Mouse (Mus musculus): ENCODE results near the gene Noc4l. TPM values are rescaled to one million over a fixed set of nuclear protein-coding genes. Genes with fewer than 3 reads are reported as not detected.

Noc4l gene
- polyA plus RNA-seq (2017; shearing (Covaris generic)) = 10 to 100 TPM; 72.2 to 91.8 TPM

GRCm38 (mm10) chr5:110652719-110653648 lies at the start of gene Noc4l, which contains the start of gene Ddx51:
Noc4l (minus strand) TSS chr5:110653417.
Ddx51 (plus strand) TSS chr5:110653451.

Other genes with a start within 250 kb of the Noc4l start
- 10 to 100 TPM; 36.8 to 42.6 TPM for gene Fbrsl1, start 204.9 kb downstream of the Noc4l start, polyA plus RNA-seq (2017; shearing (Covaris generic))
- 10 to 100 TPM in 1 of 2 experiments, 1 to 10 TPM in 1; 6.4 to 18.1 TPM for gene Galnt9, start 109.1 kb downstream of the Noc4l start, polyA plus RNA-seq (2017; shearing (Covaris generic))
- 10 to 100 TPM; 43.3 to 65.3 TPM for gene Ddx51, start within 50 bp of the Noc4l start, polyA plus RNA-seq (2017; shearing (Covaris generic))
- 10 to 100 TPM; 42.1 to 52.9 TPM for gene Ep400, start 117.3 kb upstream of the Noc4l start, polyA plus RNA-seq (2017; shearing (Covaris generic))
- gene Pus1, start 127.2 kb upstream of the Noc4l start, polyA plus RNA-seq (2017; shearing (Covaris generic)) = 10 to 100 TPM; 33.4 to 36.9 TPM
- 10 to 100 TPM; 25.6 to 26.0 TPM for gene Ulk1, start 156.7 kb upstream of the Noc4l start, polyA plus RNA-seq (2017; shearing (Covaris generic))
- 10 to 100 TPM; 17.4 to 22.2 TPM for gene Hscb, start 186.4 kb upstream of the Noc4l start, polyA plus RNA-seq (2017; shearing (Covaris generic))
- gene Chek2, start 186.6 kb upstream of the Noc4l start, polyA plus RNA-seq (2017; shearing (Covaris generic)) = 1 to 10 TPM; 5.4 to 8.3 TPM
- gene Ttc28, start 226.4 kb upstream of the Noc4l start, polyA plus RNA-seq (2017; shearing (Covaris generic)) = 1 to 10 TPM; 5.3 to 6.1 TPM